Mouse (Mus musculus) heart, embryonic 15.5 days (tissue): ENCODE data around the gene Spata25. TPM values are rescaled to one million over a fixed set of nuclear protein-coding genes. Genes with fewer than 3 reads are reported as not detected.

ENCODE experiments used
- ATAC-seq: fragments of 200-750 bp; cut with Nextera tagmentation; replicated peaks from 2 replicates; pipeline ENCODE4 v1.8.0; 2017; ENCODE audit warnings: low read depth, moderate TSS enrichment; ENCODE audit not compliant: insufficient number of reproducible peaks, insufficient read depth, low FRiP score
- H3K27ac ChIP-seq: fragments of 300-500 bp; sonication (generic); 2 replicates; pipeline ENCODE4 v1.5.1; 2015; ENCODE audit warnings: mild to moderate bottlenecking, inconsistent platforms
- H3K27me3 ChIP-seq: fragments of 300-500 bp; sonication (generic); 2 replicates; pipeline ENCODE4 v1.6.1; 2015; ENCODE audit warnings: inconsistent platforms
- H3K36me3 ChIP-seq: fragments of 300-500 bp; sonication (generic); 2 replicates; pipeline ENCODE4 v1.6.1; 2015; ENCODE audit warnings: mild to moderate bottlenecking, inconsistent platforms
- H3K4me1 ChIP-seq: fragments of 300-500 bp; sonication (generic); replicated peaks from 2 replicates; pipeline ENCODE4 v1.6.1; 2015; ENCODE audit warnings: inconsistent platforms
- H3K4me2 ChIP-seq: fragments of 300-500 bp; sonication (generic); 2 replicates; pipeline ENCODE4 v1.6.1; 2015; ENCODE audit warnings: inconsistent platforms, mild to moderate bottlenecking, moderate library complexity
- H3K4me3 ChIP-seq: fragments of 300-500 bp; sonication (generic); 2 replicates; pipeline ENCODE4 v1.5.1; 2015; ENCODE audit warnings: mild to moderate bottlenecking, inconsistent platforms
- H3K9ac ChIP-seq: fragments of 300-500 bp; sonication (generic); 2 replicates; pipeline ENCODE4 v1.6.1; 2015; ENCODE audit warnings: mild to moderate bottlenecking, inconsistent platforms
- H3K9me3 ChIP-seq: fragments of 300-500 bp; sonication (generic); replicated peaks from 2 replicates; pipeline ENCODE4 v1.6.1; 2016; ENCODE audit warnings: inconsistent platforms
- WGBS: fragments of 180-500 bp; shearing (Covaris S2); methylation state at CpG from one replicate; pipeline ENCODE4 v1.1.7; 2015; ENCODE audit warnings: mixed read lengths; 5-methylcytosine and 5-hydroxymethylcytosine counted together
- polyA plus RNA-seq: library from polyadenylated mRNA; unstranded; fragments of >200 nt; fragmentation: Nextera tagmentation; extraction: Ambion mirVana; gene quantifications from 2 replicates; pipeline ENCODE4 v1.2.1, GENCODE M21; 2015

Gene Spata25
- polyA plus RNA-seq, 1 experiment from 2014 or later = not detected

GRCm38 (mm10) chr2:164788411-164788810, 39.9 kb downstream of the Spata25 start:
- Histone ChIP-seq H3K27me3 (no peaks in the 10 kb centered on the region), H3K9ac (peak overlapping the region; percentile 41; the same call in 1 of the 2 replicates), H3K4me1 (peaks cover 33% of the 10 kb centered on the region), H3K36me3 (peaks cover 37% of the 10 kb centered on the region), H3K27ac (no peak overlapping the region), H3K4me2 (no peak overlapping the region), H3K9me3 (no peaks in the 10 kb centered on the region), H3K4me3 (no peak overlapping the region)
- ATAC-seq = no peak
- 58% methylated on average over 4 of the region's 4 CpGs for WGBS

GRCm38 (mm10) chr2:164787779-164788178, 40.6 kb downstream of the Spata25 start:
- no peak for ATAC-seq
- Histone ChIP-seq H3K9me3 (no peaks in the 10 kb centered on the region), H3K4me3 (peak overlapping the region; percentile 76; the same call in 1 of the 2 replicates), H3K9ac (no peak overlapping the region), H3K4me1 (peaks cover 29% of the 10 kb centered on the region), H3K4me2 (peak overlapping the region; percentile 78), H3K27me3 (no peaks in the 10 kb centered on the region), H3K27ac (no peak overlapping the region), H3K36me3 (peaks cover 31% of the 10 kb centered on the region)
- 79% methylated on average over 10 of the region's 10 CpGs for WGBS

- Histone ChIP-seq H3K27ac (peak overlapping the region; percentile 96), H3K9ac (peak overlapping the region; percentile 92), H3K4me1 (peaks cover 26% of the 10 kb centered on the region), H3K9me3 (no peaks in the 10 kb centered on the region), H3K4me3 (peak overlapping the region; percentile 76), H3K27me3 (no peaks in the 10 kb centered on the region), H3K4me2 (peak overlapping the region; percentile 78), H3K36me3 (peaks cover 25% of the 10 kb centered on the region)
- no peak for ATAC-seq
- WGBS = 77% methylated on average over 3 of the region's 3 CpGs
Observed at GRCm38 (mm10) chr2:164787032-164787431, 41.3 kb downstream of the Spata25 start.

DNA sequence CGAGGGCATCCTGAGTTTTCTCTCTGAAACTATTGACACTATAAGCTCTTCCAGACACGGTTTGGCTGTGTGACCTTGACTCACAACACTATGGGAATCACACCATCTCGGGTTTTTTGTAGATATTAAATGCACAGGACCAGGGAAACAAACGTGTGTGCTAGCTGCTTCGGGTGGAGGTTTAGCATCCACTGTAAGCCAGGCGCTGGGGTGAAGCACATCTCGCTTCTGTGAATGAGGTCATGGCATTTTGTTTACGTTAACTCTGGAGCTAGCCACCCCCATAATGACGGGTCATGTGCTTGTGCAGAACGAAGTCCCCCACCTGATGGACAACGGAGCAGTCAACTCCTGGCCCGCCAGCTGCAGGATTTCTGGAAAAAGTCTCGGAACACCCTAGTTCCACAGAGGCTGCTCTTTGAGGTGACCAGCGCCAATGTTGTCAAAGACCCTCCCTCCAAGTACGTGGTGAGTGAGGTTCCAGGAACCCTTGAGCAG, 41.9 kb downstream of the Spata25 start:
- peaks cover 26% of the 10 kb centered on the region for H3K4me1 ChIP-seq
- no peaks in the 10 kb centered on the region for H3K27me3 ChIP-seq
- peak overlapping the region; percentile 92 for H3K9ac ChIP-seq
- 5% methylated on average over 15 of the region's 15 CpGs for WGBS
- H3K4me3 ChIP-seq = peak overlapping the region; percentile 76
- H3K4me2 ChIP-seq = peak overlapping the region; percentile 78
- H3K36me3 ChIP-seq = peaks cover 19% of the 10 kb centered on the region
- peak overlapping the region; percentile 96 for H3K27ac ChIP-seq
- no peaks in the 10 kb centered on the region for H3K9me3 ChIP-seq
- ATAC-seq = no peak

DNA sequence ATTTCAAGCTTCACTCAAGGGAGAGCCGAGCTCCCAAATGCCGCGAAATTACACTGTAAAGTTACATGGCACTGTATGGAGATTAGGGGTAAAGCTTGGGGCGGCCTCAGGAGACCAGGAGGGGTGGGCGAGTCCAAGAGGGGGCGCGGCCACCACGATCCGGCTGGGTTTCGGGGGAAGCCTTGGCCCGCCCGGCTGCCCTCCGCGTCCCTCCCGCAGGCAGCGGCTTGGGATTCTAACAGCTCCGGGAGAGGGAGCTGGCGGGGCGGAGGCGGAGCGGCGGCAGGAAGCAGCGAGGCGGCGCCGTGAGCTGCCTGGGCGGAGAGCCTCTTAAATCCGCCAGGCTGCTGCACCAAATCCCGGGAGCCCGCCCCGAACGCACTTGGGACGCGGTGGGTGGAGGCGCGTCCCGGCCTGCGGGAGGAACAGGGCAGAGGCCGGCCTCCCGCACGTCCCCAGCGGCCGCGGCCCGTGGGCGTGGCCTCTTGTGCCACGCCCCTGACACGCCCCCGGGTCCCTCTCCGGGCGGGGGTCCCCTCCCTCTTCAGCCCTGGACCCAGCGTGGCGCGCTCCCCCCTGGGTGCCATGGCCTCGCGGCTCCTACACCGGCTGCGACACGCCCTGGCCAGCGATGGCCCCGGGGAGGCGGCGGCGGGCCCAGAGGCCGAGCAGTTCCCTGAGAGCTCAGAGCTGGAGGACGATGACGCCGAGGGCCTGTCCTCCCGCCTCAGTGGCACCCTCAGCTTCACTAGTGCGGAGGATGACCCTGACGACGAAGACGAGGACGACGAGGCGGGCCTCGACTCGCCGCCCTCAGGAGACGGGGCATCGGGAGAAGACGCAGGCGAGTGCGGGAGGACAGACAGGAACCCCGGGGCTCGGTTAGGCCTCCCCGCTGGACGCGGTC, 42.6 kb downstream of the Spata25 start, which contains the start of gene Snx21:
Snx21 (plus strand) TSS at position 343 of the 907 bp plus-strand sequence.
- H3K4me2 ChIP-seq = peak within 1 kb of the TSS; percentile 78
- H3K27ac ChIP-seq = peak within 1 kb of the TSS; percentile 96
- ATAC-seq = peak; percentile 94
- WGBS = under 1% methylated on average over 88 of the region's 89 CpGs
- H3K27me3 ChIP-seq = no peaks in the 10 kb centered on the region
- H3K4me1 ChIP-seq = peaks cover 26% of the 10 kb centered on the region
- H3K9ac ChIP-seq = peak within 1 kb of the TSS; percentile 92
- peaks cover 12% of the 10 kb centered on the region for H3K36me3 ChIP-seq
- peak within 1 kb of the TSS; percentile 76 for H3K4me3 ChIP-seq
- no peaks in the 10 kb centered on the region for H3K9me3 ChIP-seq

DNA sequence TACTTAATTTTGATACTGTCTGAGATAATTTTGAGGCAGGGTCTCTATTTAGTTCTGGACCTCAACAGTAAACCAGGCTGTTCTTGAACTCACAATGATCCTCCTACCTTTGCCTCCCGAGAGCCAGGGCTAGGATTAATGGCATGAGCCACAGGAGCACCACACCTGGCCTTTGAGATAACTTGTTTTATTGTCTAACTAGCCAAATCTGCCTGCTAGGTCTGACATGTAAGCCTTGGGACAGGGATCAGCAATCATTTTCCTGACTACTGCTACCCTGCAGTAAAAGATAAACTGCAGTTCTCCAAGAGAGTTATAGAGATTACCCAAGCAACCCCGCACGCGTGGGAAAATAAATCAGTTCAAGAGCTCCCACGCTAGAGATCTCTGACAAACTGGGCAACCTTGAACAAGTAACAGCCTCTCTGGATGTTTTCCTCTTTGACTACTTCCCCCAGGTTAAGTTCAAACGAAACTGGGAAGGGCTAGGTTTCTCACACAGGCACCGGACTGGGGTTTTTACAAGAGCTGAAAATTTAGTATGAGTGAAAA, 43.4 kb downstream of the Spata25 start:
- Histone ChIP-seq H3K9ac (peak overlapping the region; percentile 92), H3K36me3 (peaks cover 6% of the 10 kb centered on the region; the same call in 1 of the 2 replicates), H3K27me3 (no peaks in the 10 kb centered on the region), H3K4me3 (peak overlapping the region; percentile 76), H3K27ac (peak overlapping the region; percentile 96), H3K4me1 (peaks cover 26% of the 10 kb centered on the region), H3K9me3 (no peaks in the 10 kb centered on the region), H3K4me2 (peak overlapping the region; percentile 78)
- WGBS = 3% methylated on average over 7 of the region's 7 CpGs
- ATAC-seq = no peak

- 72% methylated on average over 7 of the region's 7 CpGs for WGBS
- no peak overlapping the region for H3K9ac ChIP-seq
- no peaks in the 10 kb centered on the region; the same call in 1 of the 2 replicates for H3K36me3 ChIP-seq
- no peak for ATAC-seq
- peaks cover 26% of the 10 kb centered on the region for H3K4me1 ChIP-seq
- no peaks in the 10 kb centered on the region for H3K27me3 ChIP-seq
- H3K4me3 ChIP-seq = no peak overlapping the region
- no peak overlapping the region for H3K4me2 ChIP-seq
- no peaks in the 10 kb centered on the region for H3K9me3 ChIP-seq
- no peak overlapping the region for H3K27ac ChIP-seq
Observed at GRCm38 (mm10) chr2:164783926-164784581, 44.3 kb downstream of the Spata25 start.

DNA sequence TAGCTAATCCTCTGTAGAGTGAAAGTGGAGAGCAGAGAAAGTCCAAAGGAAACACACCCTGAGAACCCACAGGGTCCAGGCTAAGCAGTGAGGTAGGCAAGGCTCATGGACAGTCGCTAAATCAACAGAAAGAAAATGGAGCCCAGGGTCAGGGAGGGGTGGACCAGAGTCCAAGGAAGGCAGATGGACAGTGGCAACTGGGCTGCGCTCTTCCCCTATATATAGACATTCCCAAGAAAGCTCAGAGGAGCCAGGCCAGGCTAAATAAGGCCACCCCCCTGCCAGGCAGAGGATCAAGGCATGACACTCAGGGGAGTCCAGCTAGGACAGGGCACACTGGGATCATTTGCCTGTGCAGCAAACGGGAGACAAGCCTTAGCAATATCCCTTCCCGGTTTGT, 46.5 kb downstream of the Spata25 start:
- Histone ChIP-seq H3K9me3 (no peaks in the 10 kb centered on the region), H3K4me1 (peaks cover 14% of the 10 kb centered on the region), H3K9ac (no peak overlapping the region), H3K4me2 (no peak overlapping the region), H3K27me3 (0 out of 2 replicates have a peak, but pooled peaks cover 4% of the 10 kb centered on the region), H3K36me3 (no peaks in the 10 kb centered on the region), H3K4me3 (no peak overlapping the region), H3K27ac (no peak overlapping the region)
- ATAC-seq = no peak
- WGBS = 56% methylated on average over 4 of the region's 4 CpGs

DNA sequence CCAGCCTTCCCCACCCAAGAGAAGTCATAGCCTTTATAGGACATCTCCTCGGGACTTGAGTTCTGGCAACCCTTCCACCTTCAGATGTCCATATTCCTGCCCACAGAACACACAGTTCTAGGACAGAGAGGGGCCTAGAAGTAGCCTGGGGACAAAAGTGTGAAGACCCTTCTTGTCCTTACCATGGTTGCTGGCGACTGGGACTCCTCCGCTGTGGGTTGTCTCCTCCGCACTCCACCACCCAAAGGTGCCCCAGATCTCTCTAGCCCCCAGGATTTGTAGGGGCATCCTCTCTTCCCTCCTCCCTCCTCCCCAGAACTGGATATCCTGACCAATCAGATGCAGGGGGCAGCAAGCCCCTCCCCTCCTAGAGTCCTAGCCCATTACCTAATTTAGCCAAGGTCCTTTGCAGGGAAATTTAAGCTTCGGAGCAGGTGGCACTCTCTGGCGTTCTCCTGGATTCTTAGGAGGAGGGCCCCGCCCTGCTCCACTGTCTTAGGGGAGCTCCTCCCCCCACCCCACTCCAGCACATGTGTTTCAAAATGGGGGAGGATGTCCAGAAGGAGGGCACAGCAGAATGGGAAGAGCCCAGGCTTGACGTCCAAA, 48.8 kb downstream of the Spata25 start, which contains the start of gene Tnnc2:
Tnnc2 (minus strand) TSS at position 487 of the 606 bp plus-strand sequence.
- Histone ChIP-seq H3K4me1 (peaks cover 5% of the 10 kb centered on the region), H3K27ac (no peak within 1 kb of the TSS), H3K27me3 (0 out of 2 replicates have a peak, but pooled peaks cover 8% of the 10 kb centered on the region), H3K36me3 (no peaks in the 10 kb centered on the region), H3K9ac (no peak within 1 kb of the TSS), H3K9me3 (no peaks in the 10 kb centered on the region), H3K4me2 (no peak within 1 kb of the TSS), H3K4me3 (no peak within 1 kb of the TSS)
- ATAC-seq = no peak
- WGBS = 59% methylated on average over 8 of the region's 8 CpGs

GRCm38 (mm10) chr2:164778809-164779208, 49.5 kb downstream of the Spata25 start:
- no peak for ATAC-seq
- Histone ChIP-seq H3K27ac (no peak overlapping the region), H3K4me3 (no peak overlapping the region), H3K9me3 (no peaks in the 10 kb centered on the region), H3K27me3 (0 out of 2 replicates have a peak, but pooled peaks cover 8% of the 10 kb centered on the region), H3K36me3 (no peaks in the 10 kb centered on the region), H3K9ac (no peak overlapping the region), H3K4me2 (no peak overlapping the region), H3K4me1 (peaks cover 4% of the 10 kb centered on the region; the same call in 1 of the 2 replicates)
- WGBS = 58% methylated on average over 7 of the region's 7 CpGs
